Mouse (Mus musculus) skeletal muscle tissue, adult 2 months (tissue): ENCODE results near the gene Chst2.

ENCODE experiments used
- DNase-seq: peaks from one replicate; pipeline ENCODE4 v3.0.0-alpha.2; 2012; ENCODE audit warnings: low read depth, low spot score

Chst2 gene

GRCm38 (mm10) chr9:95365882-95366281, 40.6 kb downstream of the Chst2 start:
- DNase-seq: no peak

DNA sequence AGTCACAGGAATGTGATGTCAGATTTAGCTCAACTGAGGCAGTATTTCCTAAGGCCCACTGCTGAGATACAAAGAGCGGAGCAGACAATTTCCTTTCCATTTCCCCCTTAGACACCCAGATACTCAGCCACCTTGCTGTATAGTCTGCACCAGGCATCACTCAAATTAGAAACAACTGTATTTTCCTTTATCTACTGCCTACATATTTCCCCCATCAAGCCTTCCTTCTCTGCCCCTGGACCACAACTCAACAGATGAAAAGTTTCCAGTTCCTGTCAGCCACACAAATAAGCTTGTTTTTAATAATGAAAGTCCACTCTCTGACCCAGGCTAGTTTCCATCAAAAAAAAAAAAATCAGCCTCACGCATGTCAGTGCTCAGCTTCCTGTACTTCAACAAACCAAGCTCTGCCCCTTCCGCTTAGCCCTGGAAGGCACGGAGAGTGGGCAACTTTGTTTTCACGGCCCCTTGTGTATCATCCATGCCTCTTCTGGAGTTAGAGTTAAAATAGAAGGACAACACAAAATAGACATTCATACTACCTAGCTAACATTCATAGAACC, 52.6 kb downstream of the Chst2 start:
- no peak for DNase-seq

GRCm38 (mm10) chr9:95351968-95352367, 54.6 kb downstream of the Chst2 start:
- DNase-seq: no peak

- no peak for DNase-seq
Measured at GRCm38 (mm10) chr9:95350550-95350949, 56.0 kb downstream of the Chst2 start.
